Mouse (Mus musculus) MEL (cell line): ENCODE data around the gene Acap1.

Experiments
- BHLHE40 ChIP-seq: IDR thresholded peaks from 2 replicates; pipeline ENCODE4 v1.6.1; 2012; ENCODE audit warnings: low read depth, mild to moderate bottlenecking, inconsistent platforms, low read length, improper control_type of control experiment, borderline replicate concordance
- CTCF ChIP-seq, 3 experiments: IDR thresholded peaks in 2 of 3; conservative IDR thresholded peaks in 1 of 3; 2 replicates each; pipeline ENCODE4 v1.5.1; 2011 to 2012; ENCODE audit warnings: low read length in 3 of 3, low read depth in 2 of 3, mild to moderate bottlenecking in 2 of 3, improper control_type of control experiment in 1 of 3, inconsistent platforms in 1 of 3, mixed read lengths in 1 of 3, moderate library complexity in 1 of 3; ENCODE audit not compliant: control insufficient read depth in 1 of 3, insufficient read depth in 1 of 3, poor library complexity in 1 of 3, severe bottlenecking in 1 of 3
- E2F4 ChIP-seq: IDR thresholded peaks from 2 replicates; pipeline ENCODE4 v1.6.1; 2011; ENCODE audit warnings: low read depth, low read length, improper control_type of control experiment, borderline replicate concordance
- EP300 ChIP-seq, 2 experiments: IDR thresholded peaks; 2 replicates each; pipeline ENCODE4 v1.6.1; 2011; ENCODE audit warnings: improper control_type of control experiment in 2 of 2, low read length in 2 of 2, low read depth in 1 of 2, mild to moderate bottlenecking in 1 of 2
- GATA1 ChIP-seq: IDR thresholded peaks from 2 replicates; pipeline ENCODE4 v1.6.1; 2011; ENCODE audit warnings: low read depth, low read length, improper control_type of control experiment
- MAX ChIP-seq: IDR thresholded peaks from 2 replicates; pipeline ENCODE4 v1.6.1; 2011; ENCODE audit warnings: low read length, improper control_type of control experiment
- POLR2A ChIP-seq, 2 experiments: IDR thresholded peaks; 2 replicates each; pipeline ENCODE4 v1.6.1; 2011 to 2012; ENCODE audit warnings: low read length in 2 of 2, mild to moderate bottlenecking in 2 of 2, control low read depth in 1 of 2, improper control_type of control experiment in 1 of 2, low read depth in 1 of 2, moderate library complexity in 1 of 2; ENCODE audit not compliant: control insufficient read depth in 1 of 2, insufficient read depth in 1 of 2, poor library complexity in 1 of 2
- POLR2AphosphoS2 ChIP-seq: IDR thresholded peaks from 2 replicates; pipeline ENCODE4 v1.6.1; 2011; ENCODE audit warnings: low read length, improper control_type of control experiment
- RAD21 ChIP-seq: IDR thresholded peaks from 2 replicates; pipeline ENCODE4 v1.6.1; 2011; ENCODE audit warnings: mild to moderate bottlenecking, low read depth, low read length, improper control_type of control experiment
- USF2 ChIP-seq, 2 experiments: IDR thresholded peaks; 2 replicates each; pipeline ENCODE4 v1.6.1; 2011 to 2012; ENCODE audit warnings: improper control_type of control experiment in 2 of 2, low read length in 2 of 2, borderline replicate concordance in 1 of 2, inconsistent platforms in 1 of 2, low read depth in 1 of 2, mild to moderate bottlenecking in 1 of 2; ENCODE audit not compliant: insufficient read depth in 1 of 2

DNA sequence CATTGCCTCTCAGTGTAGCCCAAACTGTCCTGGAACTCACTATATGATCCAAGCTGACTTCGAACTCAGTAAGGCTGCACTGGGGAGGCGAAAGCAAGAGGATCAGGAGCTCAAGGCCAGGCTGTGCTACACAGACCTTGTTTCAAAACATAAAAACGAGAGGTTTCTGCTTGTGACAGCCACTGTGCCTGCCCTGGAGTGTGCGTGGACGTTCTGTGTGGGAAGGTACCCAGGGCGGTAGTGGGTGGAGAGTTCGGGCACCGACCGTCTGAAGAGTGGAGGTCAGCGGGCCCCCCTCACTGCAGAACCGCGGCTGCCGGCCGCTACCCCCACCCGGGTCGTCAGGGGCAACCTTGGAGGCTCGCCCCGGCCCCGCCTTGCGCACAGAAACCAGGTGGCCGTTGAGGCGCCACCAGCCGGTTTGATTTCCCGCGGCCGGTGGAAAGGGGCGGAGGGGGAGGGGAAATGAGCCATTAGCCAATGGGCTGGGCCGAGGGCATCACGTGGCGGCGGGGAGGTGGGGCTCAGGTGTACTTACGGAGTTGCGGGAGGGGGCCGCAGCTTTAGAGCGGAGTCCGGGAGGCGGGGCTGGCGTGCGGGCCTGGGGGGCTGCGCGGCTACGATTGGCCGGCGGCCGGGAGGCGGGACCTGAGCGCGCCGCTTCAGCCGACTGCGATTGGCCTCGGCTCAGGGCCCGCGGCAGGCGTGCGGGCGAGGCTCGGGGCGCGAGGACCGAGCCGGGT is 40.0 kb upstream of the Acap1 start, which contains the start of gene Ybx2:
- TF ChIP-seq BHLHE40 (no peak), POLR2AphosphoS2 (no peak), RAD21 (no peak), USF2 (IDR thresholded peaks at IDR 0.05; ENCODE audit: borderline replicate concordance in 1 of 2, insufficient read depth in 1 of 2, low read depth in 1 of 2, low read length in 2 of 2) (peak; percentile 76 to 95; a peak in 3 of 4 replicates), CTCF (IDR thresholded peaks at IDR 0.05 in 2 of 3, conservative IDR thresholded peaks at IDR 0.05 in 1 of 3; ENCODE audit: control insufficient read depth in 1 of 3, insufficient read depth in 1 of 3, low read depth in 2 of 3, low read length in 3 of 3, poor library complexity in 1 of 3, severe bottlenecking in 1 of 3) (peak in 1 of 3 experiments; percentile 20; a peak in 1 of 6 replicates), E2F4 (peak; percentile 76; the same call in 1 of the 2 replicates), GATA1 (no peak), POLR2A (IDR thresholded peaks at IDR 0.05; ENCODE audit: control insufficient read depth in 1 of 2, insufficient read depth in 1 of 2, low read depth in 1 of 2, low read length in 2 of 2, poor library complexity in 1 of 2) (peak; percentile 32 to 43; a peak in 1 of 4 replicates), EP300 (IDR thresholded peaks at IDR 0.05; ENCODE audit: low read depth in 1 of 2, low read length in 2 of 2) (peak in 1 of 2 experiments; percentile 24; a peak in 1 of 4 replicates), MAX (peak; percentile 78)
